Mouse (Mus musculus): ENCODE data around the gene Samd4b. TPM values are rescaled to one million over a fixed set of nuclear protein-coding genes. Genes with fewer than 3 reads are reported as not detected.

Samd4b gene
- total and polyA plus RNA-seq, 3 experiments: 4.4 to 88.8 (median 75.9) TPM

- Histone ChIP-seq H3K4me3 (ENCODE audit: low read depth, low read length) (no peak overlapping the region), H3K4me1 (ENCODE audit: insufficient read depth, low read depth, low read length) (no peaks in the 10 kb centered on the region), H3K36me3 (replicated peaks) (no peaks in the 10 kb centered on the region), H3K27me3 (ENCODE audit: insufficient read depth, low read length) (peaks cover 12% of the 10 kb centered on the region; the same call in 1 of the 2 replicates), H3K9me3 (replicated peaks) (no peaks in the 10 kb centered on the region)
- TF ChIP-seq CTCF (IDR thresholded peaks at IDR 0.05; ENCODE audit: low read depth, low read length) (no peak), GATA1 (IDR thresholded peaks at IDR 0.05; ENCODE audit: borderline replicate concordance, low read length) (no peak), GATA2 (IDR thresholded peaks at IDR 0.05; ENCODE audit: borderline replicate concordance, low read depth, low read length) (no peak), TAL1 (conservative IDR thresholded peaks at IDR 0.05; ENCODE audit: low read depth, low read length) (no peak), POLR2AphosphoS5 (IDR thresholded peaks at IDR 0.05; ENCODE audit: insufficient replicate concordance, low read depth, low read length) (no peak)
- ATAC-seq (ENCODE audit: extremely low read depth, insufficient number of reproducible peaks, low FRiP score, poor library complexity, severe bottlenecking): no peak
- DNase-seq (ENCODE audit: low spot score): no peak
These were observed 145.5 kb downstream of the Samd4b start for GRCm38 (mm10) chr7:28452361-28453005.

GRCm38 (mm10) chr7:28451531-28452360 is 146.2 kb downstream of the Samd4b start, which contains the start of gene Lrfn1:
Gene Lrfn1 (plus strand): TSS chr7:28451980.
- ATAC-seq (ENCODE audit: extremely low read depth, insufficient number of reproducible peaks, low FRiP score, poor library complexity, severe bottlenecking): no peak
- Histone ChIP-seq H3K36me3 (replicated peaks) (no peaks in the 10 kb centered on the region), H3K9me3 (replicated peaks) (no peaks in the 10 kb centered on the region), H3K4me3 (ENCODE audit: low read depth, low read length) (no peak within 1 kb of the TSS), H3K27me3 (ENCODE audit: insufficient read depth, low read length) (peaks cover 12% of the 10 kb centered on the region; the same call in 1 of the 2 replicates), H3K4me1 (ENCODE audit: insufficient read depth, low read depth, low read length) (no peaks in the 10 kb centered on the region)
- DNase-seq (ENCODE audit: low spot score): no peak
- TF ChIP-seq POLR2AphosphoS5 (IDR thresholded peaks at IDR 0.05; ENCODE audit: insufficient replicate concordance, low read depth, low read length): no peak
- TF ChIP-seq CTCF (IDR thresholded peaks at IDR 0.05; ENCODE audit: low read depth, low read length): no peak
- TF ChIP-seq GATA1 (IDR thresholded peaks at IDR 0.05; ENCODE audit: borderline replicate concordance, low read length): no peak
- no peak for TF ChIP-seq GATA2 (IDR thresholded peaks at IDR 0.05; ENCODE audit: borderline replicate concordance, low read depth, low read length)
- no peak for TF ChIP-seq TAL1 (conservative IDR thresholded peaks at IDR 0.05; ENCODE audit: low read depth, low read length)

- no peaks in the 10 kb centered on the region for H3K4me1 ChIP-seq (ENCODE audit: insufficient read depth, low read depth, low read length)
- no peaks in the 10 kb centered on the region for H3K9me3 ChIP-seq (replicated peaks)
- TF ChIP-seq GATA2 (IDR thresholded peaks at IDR 0.05; ENCODE audit: borderline replicate concordance, low read depth, low read length): no peak
- no peak for TF ChIP-seq GATA1 (IDR thresholded peaks at IDR 0.05; ENCODE audit: borderline replicate concordance, low read length)
- no peak for TF ChIP-seq TAL1 (conservative IDR thresholded peaks at IDR 0.05; ENCODE audit: low read depth, low read length)
- TF ChIP-seq CTCF (IDR thresholded peaks at IDR 0.05; ENCODE audit: low read depth, low read length): no peak
- no peak for TF ChIP-seq POLR2AphosphoS5 (IDR thresholded peaks at IDR 0.05; ENCODE audit: insufficient replicate concordance, low read depth, low read length)
- ATAC-seq (ENCODE audit: extremely low read depth, insufficient number of reproducible peaks, low FRiP score, poor library complexity, severe bottlenecking): no peak
- H3K27me3 ChIP-seq (ENCODE audit: insufficient read depth, low read length): peaks cover 21% of the 10 kb centered on the region; the same call in 1 of the 2 replicates
- no peak for DNase-seq (ENCODE audit: low spot score)
- H3K4me3 ChIP-seq (ENCODE audit: low read depth, low read length): no peak overlapping the region
- peaks cover 5% of the 10 kb centered on the region for H3K36me3 ChIP-seq (replicated peaks)
These were observed 149.8 kb downstream of the Samd4b start for GRCm38 (mm10) chr7:28447865-28448820.

DNA sequence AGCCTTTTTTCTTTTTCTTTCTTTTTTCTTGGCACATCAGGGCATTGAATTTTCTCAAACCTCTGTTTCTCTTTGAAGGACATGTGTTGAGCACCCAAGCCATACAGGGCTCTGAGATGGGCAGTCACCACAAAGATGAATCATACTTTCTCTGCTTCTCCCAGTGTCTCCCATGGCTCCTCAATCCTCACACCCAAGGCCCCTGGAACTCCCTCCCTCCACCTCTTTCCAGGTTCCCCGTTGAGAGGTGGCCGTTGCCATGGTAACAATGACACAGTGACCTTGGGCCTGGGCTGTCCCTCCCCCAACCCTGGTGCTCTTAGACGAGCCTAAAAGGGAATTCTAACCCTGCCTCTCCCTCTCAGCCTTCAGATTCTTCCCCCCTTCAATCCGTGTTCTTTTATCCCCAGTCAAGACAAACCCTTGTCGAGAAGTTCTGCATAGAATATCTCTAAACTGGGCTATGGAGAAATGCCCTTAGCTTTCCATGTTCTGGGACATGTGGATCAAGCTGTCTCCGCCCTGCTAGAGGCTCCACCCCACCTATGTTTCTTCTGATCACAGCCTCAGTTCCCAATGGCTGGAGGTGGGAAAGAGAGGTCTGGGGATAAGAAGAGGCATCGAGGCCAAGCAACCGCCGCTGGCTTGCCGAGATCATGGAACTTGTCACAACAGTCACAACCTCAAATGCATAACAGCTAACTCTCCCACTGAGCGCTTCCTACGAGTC is 150.7 kb downstream of the Samd4b start:
- no peak for TF ChIP-seq GATA2 (IDR thresholded peaks at IDR 0.05; ENCODE audit: borderline replicate concordance, low read depth, low read length)
- no peak for TF ChIP-seq TAL1 (conservative IDR thresholded peaks at IDR 0.05; ENCODE audit: low read depth, low read length)
- TF ChIP-seq CTCF (IDR thresholded peaks at IDR 0.05; ENCODE audit: low read depth, low read length): no peak
- no peak for TF ChIP-seq POLR2AphosphoS5 (IDR thresholded peaks at IDR 0.05; ENCODE audit: insufficient replicate concordance, low read depth, low read length)
- TF ChIP-seq GATA1 (IDR thresholded peaks at IDR 0.05; ENCODE audit: borderline replicate concordance, low read length): no peak
- no peak for DNase-seq (ENCODE audit: low spot score)
- Histone ChIP-seq H3K36me3 (replicated peaks) (peaks cover 5% of the 10 kb centered on the region), H3K27me3 (ENCODE audit: insufficient read depth, low read length) (peaks cover 20% of the 10 kb centered on the region; the same call in 1 of the 2 replicates), H3K4me3 (ENCODE audit: low read depth, low read length) (no peak overlapping the region), H3K4me1 (ENCODE audit: insufficient read depth, low read depth, low read length) (peaks cover 6% of the 10 kb centered on the region), H3K9me3 (replicated peaks) (no peaks in the 10 kb centered on the region)
- no peak for ATAC-seq (ENCODE audit: extremely low read depth, insufficient number of reproducible peaks, low FRiP score, poor library complexity, severe bottlenecking)

DNA sequence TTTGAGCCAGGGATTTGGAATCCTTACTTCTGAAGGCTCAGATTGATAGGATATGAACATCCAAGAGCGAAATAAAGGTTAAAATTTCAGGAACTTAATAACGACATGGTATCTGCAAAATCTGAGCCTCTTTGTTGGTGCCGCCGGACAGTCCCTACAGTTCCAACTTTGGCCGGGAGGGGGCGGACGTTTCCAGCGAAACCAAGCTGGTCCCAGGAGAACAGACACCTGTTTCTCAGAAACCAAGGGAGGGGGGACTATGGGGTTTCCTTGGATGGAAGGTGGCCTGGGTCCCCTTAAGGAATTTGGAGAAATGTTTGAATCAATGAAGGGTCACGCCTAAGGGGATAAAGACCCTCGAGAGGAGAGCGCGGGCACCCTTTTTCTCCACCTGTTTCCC is 151.5 kb downstream of the Samd4b start:
- DNase-seq (ENCODE audit: low spot score) (peak; percentile 33), ATAC-seq (ENCODE audit: extremely low read depth, insufficient number of reproducible peaks, low FRiP score, poor library complexity, severe bottlenecking) (no peak)
- Histone ChIP-seq H3K9me3 (replicated peaks) (no peaks in the 10 kb centered on the region), H3K4me1 (ENCODE audit: insufficient read depth, low read depth, low read length) (peaks cover 12% of the 10 kb centered on the region), H3K4me3 (ENCODE audit: low read depth, low read length) (no peak overlapping the region), H3K36me3 (replicated peaks) (peaks cover 5% of the 10 kb centered on the region), H3K27me3 (ENCODE audit: insufficient read depth, low read length) (peaks cover 20% of the 10 kb centered on the region; the same call in 1 of the 2 replicates)
- no peak for TF ChIP-seq GATA2 (IDR thresholded peaks at IDR 0.05; ENCODE audit: borderline replicate concordance, low read depth, low read length)
- no peak for TF ChIP-seq POLR2AphosphoS5 (IDR thresholded peaks at IDR 0.05; ENCODE audit: insufficient replicate concordance, low read depth, low read length)
- no peak for TF ChIP-seq GATA1 (IDR thresholded peaks at IDR 0.05; ENCODE audit: borderline replicate concordance, low read length)
- peak; percentile 65; the same call in 1 of the 2 replicates for TF ChIP-seq CTCF (IDR thresholded peaks at IDR 0.05; ENCODE audit: low read depth, low read length)
- TF ChIP-seq TAL1 (conservative IDR thresholded peaks at IDR 0.05; ENCODE audit: low read depth, low read length): no peak
